In the genomic region with DNA sequence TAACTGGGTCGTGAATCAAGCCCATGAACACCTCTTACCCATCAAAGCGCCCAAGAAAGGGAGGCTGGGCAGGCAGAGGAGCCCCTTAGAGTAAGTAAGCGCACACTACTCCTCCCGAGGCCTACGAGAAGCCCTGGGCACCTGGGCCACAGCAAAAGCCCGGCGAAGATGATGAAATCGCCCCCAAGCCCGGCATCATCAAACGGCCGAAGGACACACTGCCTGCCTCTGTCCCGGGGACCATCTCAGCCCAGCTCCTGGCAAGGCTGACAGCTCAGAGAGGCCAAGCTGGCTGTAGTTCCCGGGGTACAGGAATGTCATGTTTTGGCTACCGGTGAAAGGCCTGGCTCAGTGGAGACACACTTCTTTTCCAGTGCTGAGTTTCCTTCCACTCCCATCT, we compare ENCODE assay signal across 8 mouse cellular contexts. TPM values are rescaled to one million over a fixed set of nuclear protein-coding genes. Genes with fewer than 3 reads are reported as not detected.
DNase-seq lines count a peak whose midpoint lies in the region; ATAC-seq and TF ChIP-seq lines count a peak whose summit lies in the region.
"Had no signal": no experiment of that assay in that cellular context is flagged by ENCODE, and none has a peak within 500 bp of the region (broad histone marks: within the 10 kb centered on the region; RNA-seq: fewer than 3 reads in every experiment).

No protein-coding gene starts in this region.

- H3K9me3 ChIP-seq in kidney, embryonic 16.5 days (ENCODE audit: low read length) = no peaks in the 10 kb centered on the region
- no peaks in the 10 kb centered on the region for H3K9me3 ChIP-seq in E14TG2a.4 (ENCODE audit: low read length)
- H3K9me3 ChIP-seq in heart, postnatal 0 days (replicated peaks; ENCODE audit: control insufficient read depth, low read length) = no peaks in the 10 kb centered on the region
- H3K9me3 ChIP-seq in intestine, embryonic 15.5 days = no peaks in the 10 kb centered on the region

- H3K27ac ChIP-seq in kidney, embryonic 16.5 days (ENCODE audit: low read length) = peak overlapping the region; percentile 70
- 0 out of 2 replicates have a peak overlapping the region, but pooled peaks have one; percentile 1 for H3K27ac ChIP-seq in heart, postnatal 0 days (ENCODE audit: low read depth)
- no peak overlapping the region for H3K27ac ChIP-seq in intestine, embryonic 15.5 days

- H3K9ac ChIP-seq in kidney, embryonic 16.5 days (replicated peaks; ENCODE audit: low read length) = peak overlapping the region; percentile 36; the same call in 1 of the 2 replicates
- H3K9ac ChIP-seq in heart, postnatal 0 days (replicated peaks; ENCODE audit: low read depth, low read length) = no peak overlapping the region
- no peak overlapping the region for H3K9ac ChIP-seq in intestine, embryonic 15.5 days

- H3K27me3 ChIP-seq in kidney, embryonic 16.5 days (ENCODE audit: insufficient read depth, low read length) = no peaks in the 10 kb centered on the region
- no peaks in the 10 kb centered on the region for H3K27me3 ChIP-seq in E14TG2a.4 (ENCODE audit: insufficient read depth, low read length)
- H3K27me3 ChIP-seq in heart, postnatal 0 days (ENCODE audit: control insufficient read depth, insufficient read depth, low read length) = no peaks in the 10 kb centered on the region
- no peaks in the 10 kb centered on the region for H3K27me3 ChIP-seq in intestine, embryonic 15.5 days (replicated peaks)

- no peak overlapping the region for H3K4me2 ChIP-seq in kidney, embryonic 16.5 days (replicated peaks; ENCODE audit: low read depth, low read length)
- no peak overlapping the region for H3K4me2 ChIP-seq in heart, postnatal 0 days (ENCODE audit: low read depth, low read length)
- H3K4me2 ChIP-seq in intestine, embryonic 15.5 days (replicated peaks) = no peak overlapping the region

- ATAC-seq in kidney, embryonic 16.5 days (ENCODE audit: low FRiP score, low TSS enrichment) = no peak
- ATAC-seq in heart, postnatal 0 days (ENCODE audit: insufficient read depth, low read depth) = no peak
- ATAC-seq in intestine, embryonic 15.5 days = no peak

- WGBS in kidney, embryonic 16.5 days = 36% methylated on average over 14 of the region's 14 CpGs
- WGBS in heart, postnatal 0 days = 75% methylated on average over 14 of the region's 14 CpGs
- 77% methylated on average over 14 of the region's 14 CpGs for WGBS in intestine, embryonic 15.5 days

- TF ChIP-seq CTCF in E14TG2a.4 (conservative IDR thresholded peaks at IDR 0.05; ENCODE audit: low read length) = no peak
- TF ChIP-seq CTCF in heart, postnatal 0 days (IDR thresholded peaks at IDR 0.05; ENCODE audit: low read depth) = no peak

- H3K4me3 ChIP-seq in kidney, embryonic 16.5 days (ENCODE audit: low read length) = no peak overlapping the region
- peak overlapping the region; percentile 45; the same call in 1 of the 2 replicates for H3K4me3 ChIP-seq in E14TG2a.4 (replicated peaks; ENCODE audit: low read length)
- no peak overlapping the region for H3K4me3 ChIP-seq in heart, postnatal 0 days (ENCODE audit: low read depth, low read length)
- H3K4me3 ChIP-seq in intestine, embryonic 15.5 days (replicated peaks) = no peak overlapping the region

- TF ChIP-seq EP300 in heart, postnatal 0 days (IDR thresholded peaks at IDR 0.05; ENCODE audit: low read depth) = no peak

- H3K4me1 ChIP-seq in kidney, embryonic 16.5 days (ENCODE audit: insufficient read depth, low read length) = peaks cover 45% of the 10 kb centered on the region
- peaks cover 60% of the 10 kb centered on the region for H3K4me1 ChIP-seq in E14TG2a.4 (replicated peaks; ENCODE audit: low read depth, low read length)
- H3K4me1 ChIP-seq in heart, postnatal 0 days (ENCODE audit: control insufficient read depth, insufficient read depth) = no peaks in the 10 kb centered on the region
- H3K4me1 ChIP-seq in intestine, embryonic 15.5 days (replicated peaks) = peaks cover 19% of the 10 kb centered on the region

- peaks cover 28% of the 10 kb centered on the region for H3K36me3 ChIP-seq in kidney, embryonic 16.5 days (ENCODE audit: insufficient read depth, low read length)
- peaks cover 47% of the 10 kb centered on the region for H3K36me3 ChIP-seq in E14TG2a.4 (ENCODE audit: insufficient read depth, low read length)
- peaks cover 48% of the 10 kb centered on the region for H3K36me3 ChIP-seq in heart, postnatal 0 days (replicated peaks; ENCODE audit: control insufficient read depth, insufficient read depth, low read length)
- H3K36me3 ChIP-seq in intestine, embryonic 15.5 days = peaks cover 13% of the 10 kb centered on the region

- no peak for DNase-seq in kidney, postnatal 14 days
- peak; percentile 72 to 78 for DNase-seq in adrenal gland, postnatal 36 days
- no peak for DNase-seq in heart, postnatal 0 days (ENCODE audit: low spot score)
- DNase-seq in urinary bladder, postnatal 36 days (ENCODE audit: low spot score in 2 of 2) = no peak
- DNase-seq: cerebellum, adult 11 months had no signal

RNA-seq across cellular contexts. Expression of gene Smad6, which starts 23.8 kb away (rescaled TPM):
- 8.1 and 8.4 TPM in 2 replicates for polyA plus RNA-seq in kidney, embryonic 16.5 days (2015; fragmentation: Nextera tagmentation; extraction: Ambion mirVana)
- total RNA-seq in adrenal gland, postnatal 36 days (2021) = 10 to 100 TPM in 1 of 2 experiments, 1 to 10 TPM in 1; 6.3 to 12.7 TPM
- total RNA-seq in heart, postnatal 0 days (2014; rRNA removed; ENCODE audit: low replicate concordance) = 68.4 and 93.1 TPM in 2 replicates
- polyA plus RNA-seq in heart, postnatal 0 days (2015; fragmentation: Nextera tagmentation; extraction: Ambion mirVana) = 5.6 and 6.7 TPM in 2 replicates
- polyA plus RNA-seq in intestine, embryonic 15.5 days (2015; fragmentation: Nextera tagmentation; extraction: Ambion mirVana) = 11.9 and 13.0 TPM in 2 replicates

Comparison
In these comparisons a context has a peak if more than half of its experiments do, and no peak if none do; other contexts are left out.
1. DNase-seq: peak in adrenal gland, postnatal 36 days (2 of 2); none in kidney, postnatal 14 days (single experiment), heart, postnatal 0 days (single experiment) and urinary bladder, postnatal 36 days (0 of 2).